Mouse (Mus musculus) G1E (cell line): ENCODE measurements around the gene Sox8. TPM values are rescaled to one million over a fixed set of nuclear protein-coding genes. Genes with fewer than 3 reads are reported as not detected.

ENCODE experiments used
- ATAC-seq: 2 replicates; pipeline ENCODE4 v1.8.0; 2016; ENCODE audit warnings: mild to moderate bottlenecking; ENCODE audit not compliant: insufficient number of reproducible peaks, poor library complexity, low FRiP score, severe bottlenecking; ENCODE audit errors: extremely low read depth
- DNase-seq: peaks from one replicate; pipeline ENCODE4 v3.0.0; 2012; ENCODE audit warnings: low spot score
- H3K27me3 ChIP-seq: 2 replicates; pipeline ENCODE4 v1.6.1; 2012; ENCODE audit warnings: mild to moderate bottlenecking, low read length, inconsistent platforms; ENCODE audit not compliant: insufficient read depth
- H3K36me3 ChIP-seq: replicated peaks from 2 replicates; pipeline ENCODE3; 2012; ENCODE audit warnings: mild to moderate bottlenecking, inconsistent platforms
- H3K4me1 ChIP-seq: 2 replicates; pipeline ENCODE4 v1.6.1; 2012; ENCODE audit warnings: low read depth, low read length, inconsistent platforms, mixed read lengths; ENCODE audit not compliant: insufficient read depth
- H3K4me3 ChIP-seq: 2 replicates; pipeline ENCODE4 v1.5.1; 2012; ENCODE audit warnings: low read depth, mild to moderate bottlenecking, inconsistent platforms, low read length, moderate library complexity, mixed read lengths
- H3K9me3 ChIP-seq: replicated peaks from 2 replicates; pipeline ENCODE4 v1.6.1; 2012; ENCODE audit warnings: inconsistent platforms
- CTCF ChIP-seq: IDR thresholded peaks from 2 replicates; pipeline ENCODE4 v1.5.1; 2012; ENCODE audit warnings: low read depth, low read length, inconsistent platforms, mixed read lengths
- GATA1 ChIP-seq: IDR thresholded peaks from 2 replicates; pipeline ENCODE4 v1.6.1; 2012; ENCODE audit warnings: borderline replicate concordance, low read length, inconsistent platforms, mixed read lengths
- GATA2 ChIP-seq: IDR thresholded peaks from 2 replicates; pipeline ENCODE4 v1.6.1; 2012; ENCODE audit warnings: low read depth, low read length, inconsistent platforms, borderline replicate concordance
- POLR2AphosphoS5 ChIP-seq: IDR thresholded peaks from 2 replicates; pipeline ENCODE4 v1.6.1; 2012; ENCODE audit warnings: low read depth, low read length, inconsistent platforms; ENCODE audit not compliant: insufficient replicate concordance
- TAL1 ChIP-seq: conservative IDR thresholded peaks from 2 replicates; pipeline ENCODE4 v1.6.1; 2012; ENCODE audit warnings: low read depth, low read length, inconsistent platforms, mixed read lengths
- polyA plus RNA-seq: library from polyadenylated mRNA; stranded (reverse); fragments of >175 nt; gene quantifications from 2 replicates; pipeline ENCODE4 v1.2.3, GENCODE M21; 2012
- total RNA-seq, 2 experiments: library from RNA; stranded (forward) in 1 of 2; stranded (reverse) in 1 of 2; fragments of 200-1000 nt in 1 of 2; fragments of >200 nt in 1 of 2; fragmentation: Nextera tagmentation in 1 of 2; gene quantifications; 2 replicates each; pipeline ENCODE4 v1.2.3; 2014 to 2017

Sox8 gene
- total and polyA plus RNA-seq, 3 experiments, result 0.11 TPM; not detected in 2

- ATAC-seq, result no peak
- Histone ChIP-seq H3K9me3 (no peaks in the 10 kb centered on the region), H3K36me3 (peaks cover 91% of the 10 kb centered on the region)
These were observed 39.0 kb upstream of the Sox8 start for GRCm38 (mm10) chr17:25609506-25609828.

DNA sequence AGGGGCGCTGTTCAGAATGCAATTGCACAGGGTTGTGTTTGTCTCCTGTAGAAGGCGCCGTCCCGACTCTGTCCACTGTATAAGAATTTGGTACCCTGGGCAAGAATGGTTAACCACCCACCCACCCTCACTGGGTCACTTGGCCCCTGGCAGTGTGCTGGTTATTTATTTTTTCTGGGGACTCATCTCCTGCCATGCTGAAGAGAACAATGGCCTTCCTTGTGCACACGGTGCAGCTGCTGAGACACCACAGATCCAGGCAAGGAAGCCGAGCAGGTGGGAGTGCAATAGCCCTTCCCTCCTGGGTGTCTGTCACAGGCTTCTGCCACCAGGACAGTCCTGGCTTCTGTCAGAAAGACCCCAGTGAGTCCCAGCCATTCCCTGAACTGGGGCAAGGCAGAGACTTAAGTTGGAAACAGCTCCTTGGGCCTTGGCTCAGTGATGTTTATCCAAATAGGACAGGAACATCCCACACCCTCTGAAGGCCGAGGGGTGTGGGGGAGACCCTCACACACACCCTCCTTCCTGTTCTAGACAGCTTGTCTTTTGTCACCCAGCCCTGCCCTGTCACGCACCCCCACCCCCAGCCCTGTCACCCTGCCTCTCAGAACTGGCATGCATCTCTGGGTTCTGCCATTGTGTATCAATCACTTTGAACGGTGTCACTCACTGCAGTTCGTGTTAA is 38.5 kb upstream of the Sox8 start:
- peaks cover 3% of the 10 kb centered on the region; the same call in 1 of the 2 replicates for H3K4me1 ChIP-seq
- peaks cover 86% of the 10 kb centered on the region for H3K36me3 ChIP-seq
- ATAC-seq (no peak), DNase-seq (no peak)
- H3K27me3 ChIP-seq, result no peaks in the 10 kb centered on the region
- no peak for TF ChIP-seq TAL1
- TF ChIP-seq CTCF, result no peak
- no peak for TF ChIP-seq POLR2AphosphoS5
- no peak for TF ChIP-seq GATA2
- TF ChIP-seq GATA1, result no peak
- no peaks in the 10 kb centered on the region for H3K9me3 ChIP-seq
- no peak overlapping the region for H3K4me3 ChIP-seq

More at GRCm38 (mm10) chr17:25609506-25609828, 39.0 kb upstream of the Sox8 start:
- no peak overlapping the region for H3K4me3 ChIP-seq
- H3K4me1 ChIP-seq, result peaks cover 3% of the 10 kb centered on the region; the same call in 1 of the 2 replicates
- H3K27me3 ChIP-seq, result no peaks in the 10 kb centered on the region
- no peak for TF ChIP-seq GATA2
- TF ChIP-seq CTCF, result no peak
- no peak for TF ChIP-seq POLR2AphosphoS5
- no peak for TF ChIP-seq GATA1
- no peak for TF ChIP-seq TAL1
- DNase-seq, result no peak

DNA sequence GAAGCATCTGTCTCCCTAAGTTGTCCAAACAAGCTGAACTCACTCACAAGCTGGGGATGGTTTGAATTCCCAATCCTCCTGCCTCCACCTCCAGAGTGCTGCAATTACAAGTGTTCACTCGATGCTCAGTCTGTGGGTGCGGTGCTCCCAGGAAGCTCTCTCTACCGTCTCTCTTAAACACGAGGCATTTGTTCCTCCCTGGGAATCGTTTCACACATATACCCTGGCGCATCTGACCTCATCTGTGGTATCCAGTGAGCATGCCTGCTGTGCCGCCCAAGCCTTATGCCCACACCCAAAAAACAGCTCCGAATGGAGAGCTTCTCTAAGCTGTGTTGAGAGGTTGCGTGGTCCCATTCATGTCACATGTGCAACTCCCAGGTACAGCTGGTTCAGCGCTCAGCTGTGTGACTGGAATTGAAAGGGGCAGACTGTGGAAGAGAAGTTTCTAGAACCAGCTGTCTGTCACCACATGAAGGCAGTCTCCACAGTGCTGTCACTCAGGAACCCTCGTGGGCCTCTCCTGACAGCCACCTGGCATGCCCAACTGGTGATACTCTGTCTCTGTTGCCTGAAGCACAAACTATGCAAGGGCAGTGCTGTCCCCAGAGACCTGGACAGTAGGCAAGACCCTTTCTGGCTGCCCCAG is 37.8 kb upstream of the Sox8 start:
- no peaks in the 10 kb centered on the region for H3K9me3 ChIP-seq
- DNase-seq (no peak), ATAC-seq (no peak)
- TF ChIP-seq GATA1, result no peak
- no peak for TF ChIP-seq GATA2
- TF ChIP-seq POLR2AphosphoS5, result no peak
- no peak for TF ChIP-seq TAL1
- no peak for TF ChIP-seq CTCF
- H3K27me3 ChIP-seq, result no peaks in the 10 kb centered on the region
- peaks cover 84% of the 10 kb centered on the region for H3K36me3 ChIP-seq
- peaks cover 3% of the 10 kb centered on the region; the same call in 1 of the 2 replicates for H3K4me1 ChIP-seq
- no peak overlapping the region for H3K4me3 ChIP-seq

- Histone ChIP-seq H3K4me3 (no peak overlapping the region), H3K36me3 (peaks cover 84% of the 10 kb centered on the region), H3K4me1 (peaks cover 6% of the 10 kb centered on the region; the same call in 1 of the 2 replicates), H3K27me3 (no peaks in the 10 kb centered on the region), H3K9me3 (no peaks in the 10 kb centered on the region)
- DNase-seq, result no peak
- no peak for ATAC-seq
- TF ChIP-seq GATA1 (no peak), CTCF (no peak), GATA2 (no peak), TAL1 (no peak), POLR2AphosphoS5 (no peak)
These were observed 33.7 kb upstream of the Sox8 start for GRCm38 (mm10) chr17:25604234-25604633.

DNA sequence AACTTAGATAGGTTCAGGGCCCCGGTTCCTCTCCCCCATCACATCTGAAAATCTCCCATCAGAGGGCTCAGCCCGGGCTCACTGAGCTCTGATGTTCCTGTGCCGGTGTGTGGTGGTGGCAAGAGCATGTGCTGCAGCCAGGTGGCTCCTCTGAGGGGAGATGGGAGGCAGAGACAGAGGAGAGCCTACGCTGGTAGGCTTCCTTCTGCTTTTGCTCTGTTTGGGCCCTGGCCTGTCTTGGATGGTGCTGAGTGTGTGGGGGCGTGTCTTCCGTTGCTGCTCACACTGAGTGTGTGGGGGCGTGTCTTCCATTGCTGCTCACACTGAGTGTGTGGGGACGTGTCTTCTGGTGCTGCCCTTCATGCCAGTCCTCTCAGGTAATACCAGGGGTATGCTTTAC is 31.9 kb upstream of the Sox8 start:
- H3K4me1 ChIP-seq, result peaks cover 6% of the 10 kb centered on the region; the same call in 1 of the 2 replicates
- ATAC-seq (no peak), DNase-seq (no peak)
- H3K9me3 ChIP-seq, result no peaks in the 10 kb centered on the region
- H3K4me3 ChIP-seq, result no peak overlapping the region
- H3K36me3 ChIP-seq, result peaks cover 85% of the 10 kb centered on the region
- H3K27me3 ChIP-seq, result no peaks in the 10 kb centered on the region
- no peak for TF ChIP-seq POLR2AphosphoS5
- no peak for TF ChIP-seq TAL1
- TF ChIP-seq GATA2, result no peak
- TF ChIP-seq GATA1, result no peak
- TF ChIP-seq CTCF, result no peak

DNA sequence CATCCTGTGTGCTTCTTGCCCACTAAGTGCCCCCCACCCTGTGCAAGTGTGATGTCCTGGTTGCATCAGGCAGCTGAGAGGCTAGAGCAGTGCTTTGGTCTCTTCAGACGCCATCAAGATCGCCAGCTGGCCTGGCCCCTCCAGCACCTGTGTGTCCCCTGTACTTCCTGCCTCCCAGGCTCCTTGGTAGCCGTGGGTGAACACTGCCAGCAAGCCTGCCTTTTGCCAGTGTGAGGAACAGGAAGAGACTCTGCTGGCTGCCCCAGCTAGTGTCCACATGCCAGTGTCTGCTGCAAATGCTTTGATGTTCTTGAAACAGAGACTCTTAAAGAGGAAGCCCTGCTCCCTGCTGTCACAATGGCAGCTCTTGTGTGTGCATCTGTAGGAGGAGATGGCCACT is 27.1 kb upstream of the Sox8 start:
- no peak for TF ChIP-seq POLR2AphosphoS5
- TF ChIP-seq TAL1, result no peak
- TF ChIP-seq CTCF, result no peak
- no peak for TF ChIP-seq GATA2
- TF ChIP-seq GATA1, result no peak
- Histone ChIP-seq H3K36me3 (peaks cover 95% of the 10 kb centered on the region), H3K9me3 (no peaks in the 10 kb centered on the region), H3K27me3 (no peaks in the 10 kb centered on the region), H3K4me1 (peaks cover 3% of the 10 kb centered on the region), H3K4me3 (no peak overlapping the region)
- ATAC-seq (no peak), DNase-seq (no peak)
